Mouse (Mus musculus): ENCODE results near the gene Ntsr2. TPM values are rescaled to one million over a fixed set of nuclear protein-coding genes. Genes with fewer than 3 reads are reported as not detected.
"Not testable (repeated sequence)": the region's sequence is repeated elsewhere in the genome, so short reads cannot be mapped to it uniquely, and the experiment has no call there.

Gene Ntsr2
- polyA plus RNA-seq, 1 experiment from 2014 or later: not detected

DNA sequence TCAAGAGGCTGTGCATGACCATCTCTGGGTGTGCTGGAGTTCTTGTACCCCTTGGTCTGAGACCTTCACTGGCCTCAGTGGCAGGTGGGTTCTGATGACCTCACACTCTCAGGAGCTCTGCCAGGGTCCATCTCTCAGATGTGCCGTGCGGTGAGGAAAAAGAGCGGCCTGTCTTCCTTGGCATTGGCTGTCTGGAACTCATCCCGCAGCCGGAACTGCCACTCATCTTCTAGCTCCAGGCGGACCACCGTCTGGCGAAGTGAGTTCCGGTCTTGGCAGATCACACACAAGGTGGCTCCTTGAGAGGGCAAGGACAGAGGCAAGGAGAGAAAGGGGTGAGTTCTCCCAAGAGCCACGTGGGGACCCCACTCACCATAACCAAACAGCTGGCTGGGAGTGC is 19.1 kb downstream of the Ntsr2 start:
- Histone ChIP-seq H3K36me3 (ENCODE audit: control insufficient read depth, insufficient read depth, low read length) (no peaks in the 10 kb centered on the region), H3K27me3 (ENCODE audit: control insufficient read depth, insufficient read depth, low read length) (no peaks in the 10 kb centered on the region), H3K27ac (replicated peaks) (no peak overlapping the region), H3K4me1 (replicated peaks; ENCODE audit: control insufficient read depth, insufficient read depth) (no peaks in the 10 kb centered on the region), H3K4me2 (replicated peaks; ENCODE audit: low read depth) (no peak overlapping the region), H3K4me3 (ENCODE audit: low read depth, low read length) (no peak overlapping the region), H3K9ac (ENCODE audit: low read length) (no peak overlapping the region), H3K9me3 (ENCODE audit: control insufficient read depth, low read length) (no peaks in the 10 kb centered on the region)
- 94% methylated on average over 10 of the region's 10 CpGs for WGBS
- TF ChIP-seq CTCF (IDR thresholded peaks at IDR 0.05; ENCODE audit: low read depth) (no peak), EP300 (optimal IDR thresholded peaks at IDR 0.05) (no peak)
- DNase-seq (ENCODE audit: low spot score) (no peak), ATAC-seq (ENCODE audit: low FRiP score, low TSS enrichment) (no peak)

DNA sequence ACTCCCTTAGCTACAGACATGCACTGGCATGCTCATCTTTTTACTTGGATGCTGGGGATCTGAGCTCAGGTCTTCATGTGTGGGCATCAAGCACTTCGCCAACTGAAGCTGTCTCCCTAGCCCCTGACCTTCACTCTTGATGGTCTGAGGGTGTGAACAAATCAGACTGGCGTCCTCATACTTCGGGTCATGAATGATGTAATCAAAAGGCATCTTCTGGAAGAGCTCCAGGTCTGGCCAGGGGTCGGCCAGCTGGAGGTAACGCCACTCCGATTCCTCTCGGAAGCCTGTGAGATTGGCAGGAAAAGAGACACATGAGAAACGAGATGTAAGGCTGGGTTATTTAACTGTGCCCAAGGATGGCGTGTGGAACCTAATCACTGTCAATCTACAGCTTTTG is 37.4 kb downstream of the Ntsr2 start:
- Histone ChIP-seq H3K9me3 (ENCODE audit: control insufficient read depth, low read length) (no peaks in the 10 kb centered on the region), H3K9ac (ENCODE audit: low read length) (no peak overlapping the region), H3K4me3 (ENCODE audit: low read depth, low read length) (no peak overlapping the region), H3K27me3 (ENCODE audit: control insufficient read depth, insufficient read depth, low read length) (no peaks in the 10 kb centered on the region), H3K36me3 (ENCODE audit: control insufficient read depth, insufficient read depth, low read length) (no peaks in the 10 kb centered on the region), H3K4me2 (replicated peaks; ENCODE audit: low read depth) (no peak overlapping the region), H3K4me1 (replicated peaks; ENCODE audit: control insufficient read depth, insufficient read depth) (no peaks in the 10 kb centered on the region), H3K27ac (replicated peaks) (no peak overlapping the region)
- WGBS: 88% methylated on average over 9 of the region's 9 CpGs
- TF ChIP-seq CTCF (IDR thresholded peaks at IDR 0.05; ENCODE audit: low read depth) (no peak), EP300 (optimal IDR thresholded peaks at IDR 0.05) (no peak)
- ATAC-seq (ENCODE audit: low FRiP score, low TSS enrichment) (no peak), DNase-seq (ENCODE audit: low spot score) (no peak)

DNA sequence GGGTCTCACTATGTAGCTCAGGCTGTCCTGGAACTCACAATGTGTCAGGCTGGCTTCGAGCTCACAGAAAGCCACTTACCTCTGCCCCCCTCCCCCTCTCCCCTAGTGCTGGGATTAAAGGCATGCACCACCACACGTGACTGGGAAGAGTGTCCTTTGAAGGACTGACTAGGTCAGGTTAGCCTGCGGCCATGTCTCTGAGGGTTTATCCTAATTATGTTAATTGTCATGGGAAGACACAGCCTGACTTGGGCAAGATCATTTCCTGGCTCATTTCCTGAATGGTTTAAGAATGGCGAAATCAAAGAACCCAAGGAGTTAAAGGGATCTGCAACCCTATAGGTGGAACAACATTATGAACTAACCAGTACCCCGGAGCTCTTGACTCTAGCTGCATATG is 41.6 kb downstream of the Ntsr2 start:
- no peaks in the 10 kb centered on the region for H3K9me3 ChIP-seq (ENCODE audit: control insufficient read depth, low read length)
- no peak overlapping the region for H3K4me2 ChIP-seq (replicated peaks; ENCODE audit: low read depth)
- TF ChIP-seq EP300 (optimal IDR thresholded peaks at IDR 0.05) (no peak), CTCF (IDR thresholded peaks at IDR 0.05; ENCODE audit: low read depth) (no peak)
- no peak overlapping the region for H3K27ac ChIP-seq (replicated peaks)
- H3K9ac ChIP-seq (ENCODE audit: low read length): no peak overlapping the region
- no peak for DNase-seq (ENCODE audit: low spot score)
- WGBS: 72% methylated on average over 4 of the region's 5 CpGs
- H3K36me3 ChIP-seq (ENCODE audit: control insufficient read depth, insufficient read depth, low read length): no peaks in the 10 kb centered on the region
- H3K4me1 ChIP-seq (replicated peaks; ENCODE audit: control insufficient read depth, insufficient read depth): no peaks in the 10 kb centered on the region
- no peak overlapping the region for H3K4me3 ChIP-seq (ENCODE audit: low read depth, low read length)
- no peak for ATAC-seq (ENCODE audit: low FRiP score, low TSS enrichment)
- H3K27me3 ChIP-seq (ENCODE audit: control insufficient read depth, insufficient read depth, low read length): no peaks in the 10 kb centered on the region

DNA sequence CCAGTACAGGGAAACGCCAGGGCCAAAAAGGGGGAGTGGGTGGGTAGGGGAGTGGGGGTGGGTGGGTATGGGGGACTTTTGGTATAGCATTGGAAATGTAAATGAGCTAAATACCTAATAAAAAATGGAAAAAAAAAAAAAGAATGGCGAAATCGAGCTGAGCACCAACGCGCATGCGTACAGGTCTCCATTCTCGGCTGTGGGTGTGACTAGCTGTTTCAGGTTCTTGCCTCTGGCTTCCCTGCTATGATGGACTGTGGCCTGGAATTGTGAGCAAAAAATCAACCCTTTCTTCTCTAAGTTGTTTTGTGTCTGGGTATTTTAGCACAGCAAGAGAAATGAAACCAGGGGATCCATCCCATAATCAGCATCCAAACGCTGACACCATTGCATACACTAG is 42.1 kb downstream of the Ntsr2 start:
- not testable (repeated sequence) for H3K4me3 ChIP-seq (ENCODE audit: low read depth, low read length); H3K27ac ChIP-seq (replicated peaks); H3K4me1 ChIP-seq (replicated peaks; ENCODE audit: control insufficient read depth, insufficient read depth); H3K36me3 ChIP-seq (ENCODE audit: control insufficient read depth, insufficient read depth, low read length); H3K4me2 ChIP-seq (replicated peaks; ENCODE audit: low read depth); ATAC-seq (ENCODE audit: low FRiP score, low TSS enrichment); H3K9me3 ChIP-seq (ENCODE audit: control insufficient read depth, low read length); H3K27me3 ChIP-seq (ENCODE audit: control insufficient read depth, insufficient read depth, low read length); H3K9ac ChIP-seq (ENCODE audit: low read length); DNase-seq (ENCODE audit: low spot score)
- 92% methylated on average over 7 of the region's 8 CpGs for WGBS

DNA sequence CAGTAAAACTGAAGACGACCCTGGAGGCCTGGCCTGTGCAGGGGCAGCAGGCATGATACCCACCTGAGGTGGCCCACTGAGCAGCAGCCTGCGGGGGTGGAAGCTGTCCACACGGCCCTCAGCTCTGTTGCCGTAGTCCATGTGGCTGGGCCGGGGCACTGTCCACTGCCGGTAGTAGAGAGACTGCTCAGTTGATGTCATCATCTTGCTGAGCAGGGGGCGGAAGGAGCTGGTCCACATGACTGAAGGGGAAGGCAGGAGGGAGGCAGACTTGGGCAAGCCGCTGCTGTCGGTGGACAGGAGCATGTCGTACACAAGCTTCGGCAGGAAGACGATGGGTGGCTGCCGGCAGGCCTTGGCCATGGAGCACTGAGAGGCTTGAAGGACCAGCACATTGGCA is 43.0 kb downstream of the Ntsr2 start:
- ATAC-seq (ENCODE audit: low FRiP score, low TSS enrichment): no peak
- DNase-seq (ENCODE audit: low spot score): no peak
- Histone ChIP-seq H3K36me3 (ENCODE audit: control insufficient read depth, insufficient read depth, low read length) (no peaks in the 10 kb centered on the region), H3K27me3 (ENCODE audit: control insufficient read depth, insufficient read depth, low read length) (no peaks in the 10 kb centered on the region), H3K4me3 (ENCODE audit: low read depth, low read length) (no peak overlapping the region), H3K27ac (replicated peaks) (no peak overlapping the region), H3K9ac (ENCODE audit: low read length) (no peak overlapping the region), H3K9me3 (ENCODE audit: control insufficient read depth, low read length) (no peaks in the 10 kb centered on the region), H3K4me1 (replicated peaks; ENCODE audit: control insufficient read depth, insufficient read depth) (no peaks in the 10 kb centered on the region), H3K4me2 (replicated peaks; ENCODE audit: low read depth) (no peak overlapping the region)
- WGBS: 93% methylated on average over 13 of the region's 13 CpGs
- TF ChIP-seq EP300 (optimal IDR thresholded peaks at IDR 0.05): no peak

DNA sequence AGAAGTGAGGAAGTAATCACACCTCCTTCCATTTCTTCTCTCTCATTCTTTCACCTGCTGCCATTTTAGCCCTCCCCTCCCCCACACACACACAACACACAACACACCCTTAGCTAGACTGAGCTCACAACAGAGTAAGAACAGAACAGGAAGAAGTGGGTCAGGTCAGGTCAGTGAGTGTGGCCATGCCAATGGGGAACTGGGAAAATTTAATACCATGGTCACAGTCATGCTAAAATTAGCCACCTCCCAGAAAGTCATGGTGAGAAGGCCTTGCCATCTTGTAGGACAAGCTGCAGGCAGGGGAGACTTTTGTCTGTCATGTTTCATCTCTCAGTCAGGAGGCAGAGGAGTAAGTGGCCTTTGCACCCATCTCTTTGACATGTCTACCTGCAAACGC is 45.5 kb downstream of the Ntsr2 start:
- Histone ChIP-seq H3K4me3 (ENCODE audit: low read depth, low read length) (no peak overlapping the region), H3K27ac (replicated peaks) (no peak overlapping the region), H3K36me3 (ENCODE audit: control insufficient read depth, insufficient read depth, low read length) (no peaks in the 10 kb centered on the region), H3K4me1 (replicated peaks; ENCODE audit: control insufficient read depth, insufficient read depth) (no peaks in the 10 kb centered on the region), H3K9me3 (ENCODE audit: control insufficient read depth, low read length) (no peaks in the 10 kb centered on the region), H3K9ac (ENCODE audit: low read length) (no peak overlapping the region), H3K27me3 (ENCODE audit: control insufficient read depth, insufficient read depth, low read length) (no peaks in the 10 kb centered on the region), H3K4me2 (replicated peaks; ENCODE audit: low read depth) (no peak overlapping the region)
- ATAC-seq (ENCODE audit: low FRiP score, low TSS enrichment): no peak
- 86% methylated on average over 1 of the region's 1 CpGs for WGBS
- no peak for TF ChIP-seq EP300 (optimal IDR thresholded peaks at IDR 0.05)
- TF ChIP-seq CTCF (IDR thresholded peaks at IDR 0.05; ENCODE audit: low read depth): no peak
- no peak for DNase-seq (ENCODE audit: low spot score)

Other genes starting within 250 kb of the Ntsr2 start
- 1.6 and 1.8 TPM in 2 replicates for gene Lpin1, start 42.4 kb upstream of the Ntsr2 start, polyA plus RNA-seq (2015; fragmentation: Nextera tagmentation; extraction: Ambion mirVana)
- 0.16 and 0.24 TPM in 2 replicates for gene Greb1, start 147.5 kb downstream of the Ntsr2 start, polyA plus RNA-seq (2015; fragmentation: Nextera tagmentation; extraction: Ambion mirVana)
- 12.5 and 12.7 TPM in 2 replicates for gene E2f6, start 157.6 kb downstream of the Ntsr2 start, polyA plus RNA-seq (2015; fragmentation: Nextera tagmentation; extraction: Ambion mirVana)
- gene Rock2, start 241.5 kb downstream of the Ntsr2 start, polyA plus RNA-seq (2015; fragmentation: Nextera tagmentation; extraction: Ambion mirVana): 12.1 and 13.3 TPM in 2 replicates

Data from stomach, postnatal 0 days (tissue).